Comparison of ENCODE assay signal across 18 mouse cellular contexts in genomic region chr5:21506887-21507286, GRCm38 (mm10). TPM values are rescaled to one million over a fixed set of nuclear protein-coding genes. Genes with fewer than 3 reads are reported as not detected.
"Had no signal": no experiment of that assay in that cellular context is flagged by ENCODE, and none has a peak within 500 bp of the region (broad histone marks: within the 10 kb centered on the region; RNA-seq: fewer than 3 reads in every experiment).

No protein-coding gene starts in this region.

- ATAC-seq: lung, postnatal 0 days; midbrain, embryonic 15.5 days had no signal

- H3K9me3 ChIP-seq: liver, embryonic 13.5 days; midbrain, embryonic 12.5 days; midbrain, embryonic 15.5 days; neural tube, embryonic 13.5 days had no signal

- H3K4me3 ChIP-seq: liver, embryonic 13.5 days; midbrain, embryonic 12.5 days; midbrain, embryonic 15.5 days; neural tube, embryonic 13.5 days had no signal

- DNase-seq: kidney, adult 18-20 months; kidney, adult 9 months; kidney, postnatal 14 days; kidney, postnatal 4 days; layer of hippocampus, adult 9-11 months; liver, embryonic 13.5 days; lung, embryonic 14.5 days; retina, postnatal 1 day; right cerebral cortex, postnatal 25 days; thymus, adult 2 months; thymus, postnatal 14 days; thymus, postnatal 4 days had no signal

- H3K27ac ChIP-seq: liver, embryonic 13.5 days; macrophage; midbrain, embryonic 12.5 days; midbrain, embryonic 15.5 days; neural tube, embryonic 13.5 days; stomach, postnatal 0 days had no signal

- H3K4me1 ChIP-seq: liver, embryonic 13.5 days; midbrain, embryonic 12.5 days; midbrain, embryonic 15.5 days; neural tube, embryonic 13.5 days had no signal

- H3K27me3 ChIP-seq: liver, embryonic 13.5 days; midbrain, embryonic 12.5 days; midbrain, embryonic 15.5 days; neural tube, embryonic 13.5 days had no signal

- H3K9ac ChIP-seq: liver, embryonic 13.5 days; lung, embryonic 14.5 days; midbrain, embryonic 12.5 days; midbrain, embryonic 15.5 days; neural tube, embryonic 13.5 days had no signal

- H3K36me3 ChIP-seq: liver, embryonic 13.5 days; midbrain, embryonic 12.5 days; midbrain, embryonic 15.5 days; neural tube, embryonic 13.5 days had no signal

- H3K4me2 ChIP-seq: liver, embryonic 13.5 days; lung, embryonic 14.5 days; midbrain, embryonic 12.5 days; midbrain, embryonic 15.5 days; neural tube, embryonic 13.5 days had no signal

RNA-seq across cellular contexts. Expression of gene Lrrc17, which starts 36.5 kb away (rescaled TPM):
- polyA plus RNA-seq: macrophage had no signal
